Mouse (Mus musculus) forebrain, embryonic 12.5 days (tissue): ENCODE results near the gene C2cd4d. TPM values are rescaled to one million over a fixed set of nuclear protein-coding genes. Genes with fewer than 3 reads are reported as not detected.

Source experiments
- ATAC-seq: fragments of 200-750 bp; cut with Nextera tagmentation; 2 replicates; pipeline ENCODE4 v1.8.0; 2017; ENCODE audit warnings: moderate TSS enrichment; ENCODE audit not compliant: low FRiP score
- H3K27ac ChIP-seq: fragments of 300-500 bp; sonication (generic); 2 replicates; pipeline ENCODE4 v1.5.1; 2016; ENCODE audit warnings: mild to moderate bottlenecking
- H3K27me3 ChIP-seq: fragments of 300-500 bp; sonication (generic); 2 replicates; pipeline ENCODE4 v1.6.1; 2016; ENCODE audit warnings: mild to moderate bottlenecking
- H3K36me3 ChIP-seq: fragments of 300-500 bp; sonication (generic); replicated peaks from 2 replicates; pipeline ENCODE4 v1.6.1; 2016; ENCODE audit warnings: mild to moderate bottlenecking
- H3K4me1 ChIP-seq: fragments of 300-500 bp; sonication (generic); 2 replicates; pipeline ENCODE4 v1.6.1; 2016
- H3K4me2 ChIP-seq: fragments of 300-500 bp; sonication (generic); 2 replicates; pipeline ENCODE4 v1.6.1; 2016; ENCODE audit warnings: mild to moderate bottlenecking, moderate library complexity
- H3K4me3 ChIP-seq: fragments of 300-500 bp; sonication (generic); replicated peaks from 2 replicates; pipeline ENCODE4 v1.5.1; 2016; ENCODE audit warnings: mild to moderate bottlenecking
- H3K9ac ChIP-seq: fragments of 300-500 bp; sonication (generic); 2 replicates; pipeline ENCODE4 v1.6.1; 2016; ENCODE audit warnings: mild to moderate bottlenecking
- H3K9me3 ChIP-seq: fragments of 300-500 bp; sonication (generic); 2 replicates; pipeline ENCODE4 v1.6.1; 2016
- WGBS: fragments of 180-500 bp; shearing (Covaris S2); methylation state at CpG from one replicate; pipeline ENCODE4 v1.1.7; 2016; 5-methylcytosine and 5-hydroxymethylcytosine counted together
- polyA plus RNA-seq: library from polyadenylated mRNA; unstranded; fragments of >200 nt; fragmentation: Nextera tagmentation; extraction: Ambion mirVana; gene quantifications from 2 replicates; pipeline ENCODE4 v1.2.1, GENCODE M21; 2016

Gene C2cd4d
- polyA plus RNA-seq: 0.87 and 1.8 TPM in 2 replicates

DNA sequence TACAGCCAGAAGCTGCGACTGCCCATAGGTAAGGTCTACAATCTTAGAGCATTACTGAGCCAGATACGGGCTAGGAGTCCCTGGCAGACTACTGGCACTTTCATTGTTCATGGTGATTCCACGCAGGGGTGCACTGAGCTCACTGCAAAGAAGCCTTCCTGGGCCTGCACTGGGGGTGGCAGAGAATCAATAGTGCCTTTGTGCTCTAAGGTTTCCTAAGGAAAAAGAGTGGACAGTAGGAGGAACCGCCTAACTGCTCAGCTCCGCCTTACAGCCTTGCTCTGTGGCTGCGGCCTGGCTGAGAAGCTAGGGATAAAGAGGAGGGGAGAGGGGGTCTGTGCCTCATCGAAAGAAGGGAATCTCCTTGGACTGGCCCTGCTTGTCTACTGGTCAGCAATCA is at the start of gene C2cd4d:
C2cd4d (plus strand) TSS at position 301 of the 400 bp plus-strand sequence.
- ATAC-seq: no peak
- Histone ChIP-seq H3K36me3 (no peaks in the 10 kb centered on the region), H3K9ac (peak within 1 kb of the TSS; percentile 76), H3K27ac (no peak within 1 kb of the TSS), H3K4me1 (peaks cover 15% of the 10 kb centered on the region), H3K4me3 (peak within 1 kb of the TSS; percentile 59), H3K9me3 (0 out of 2 replicates have a peak, but pooled peaks cover 3% of the 10 kb centered on the region), H3K27me3 (peaks cover 50% of the 10 kb centered on the region), H3K4me2 (peak within 1 kb of the TSS; percentile 89)
- 17% methylated on average over 7 of the region's 7 CpGs for WGBS

DNA sequence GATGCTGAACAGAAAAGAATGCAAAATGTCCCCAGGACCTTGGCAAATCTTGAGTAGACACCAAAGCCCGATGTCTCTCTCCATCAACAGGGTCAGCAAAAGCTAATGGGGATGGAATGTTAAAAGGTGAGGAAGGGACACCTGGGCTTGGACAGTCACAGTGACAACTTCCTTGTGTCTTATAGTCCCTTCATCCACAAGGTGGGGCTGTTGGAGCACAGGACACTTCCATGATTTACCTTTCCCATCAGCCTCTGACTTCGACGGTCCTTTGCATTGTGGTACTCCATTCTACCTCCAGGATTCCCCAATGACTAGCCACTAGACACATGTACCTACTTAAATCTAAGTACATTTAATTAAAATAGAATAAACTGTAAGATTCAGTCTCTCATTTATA is 33.6 kb upstream of the C2cd4d start:
- Histone ChIP-seq H3K36me3 (peaks cover 3% of the 10 kb centered on the region; the same call in 1 of the 2 replicates), H3K27ac (no peak overlapping the region), H3K9me3 (no peaks in the 10 kb centered on the region), H3K4me2 (no peak overlapping the region), H3K4me1 (no peaks in the 10 kb centered on the region), H3K27me3 (no peaks in the 10 kb centered on the region), H3K9ac (no peak overlapping the region), H3K4me3 (no peak overlapping the region)
- 68% methylated on average over 3 of the region's 3 CpGs for WGBS
- ATAC-seq: no peak

DNA sequence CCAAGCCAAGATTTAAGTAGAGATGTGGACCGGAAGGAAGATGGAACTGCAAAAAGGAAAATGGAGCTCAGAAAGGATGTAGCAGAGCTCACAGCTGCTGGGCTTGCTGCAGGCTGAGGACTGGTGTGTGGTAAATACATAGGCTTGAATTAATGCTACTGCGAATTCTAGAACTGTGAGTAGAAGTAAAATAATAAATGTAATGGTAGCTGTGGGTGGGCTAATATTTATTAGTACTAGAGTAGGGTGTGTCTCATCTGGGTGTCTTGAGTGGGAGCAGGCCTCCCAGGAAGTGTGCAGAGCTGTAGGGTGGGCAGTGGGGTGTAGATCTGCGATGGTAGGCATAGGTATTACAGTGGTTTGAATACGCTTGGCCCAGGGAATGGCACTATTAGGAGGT is 27.8 kb upstream of the C2cd4d start:
- 89% methylated on average over 4 of the region's 4 CpGs for WGBS
- no peak for ATAC-seq
- H3K4me1 ChIP-seq: no peaks in the 10 kb centered on the region
- H3K4me3 ChIP-seq: no peak overlapping the region
- no peak overlapping the region for H3K27ac ChIP-seq
- no peaks in the 10 kb centered on the region for H3K36me3 ChIP-seq
- H3K9me3 ChIP-seq: no peaks in the 10 kb centered on the region
- H3K27me3 ChIP-seq: no peaks in the 10 kb centered on the region
- H3K4me2 ChIP-seq: no peak overlapping the region
- no peak overlapping the region for H3K9ac ChIP-seq

DNA sequence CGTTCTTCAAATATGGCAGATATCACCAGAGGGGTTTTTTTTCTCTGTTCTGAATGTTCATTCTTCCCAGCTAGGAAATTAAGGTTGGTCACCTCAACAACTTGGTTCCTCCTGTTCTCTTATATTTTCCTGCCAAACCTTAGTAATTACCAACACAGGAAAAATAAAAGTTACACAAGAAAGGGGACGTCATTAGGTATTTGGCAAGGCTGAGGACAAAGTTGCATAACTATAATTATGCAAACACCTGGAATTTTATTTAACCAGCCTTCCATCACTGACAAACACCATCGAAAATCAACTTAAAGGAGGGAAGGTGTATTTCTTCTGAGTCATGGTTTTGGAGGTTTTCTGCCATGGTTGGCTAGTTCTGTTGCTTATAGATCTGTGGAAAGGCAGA is 23.7 kb upstream of the C2cd4d start:
- H3K4me2 ChIP-seq: no peak overlapping the region
- 88% methylated on average over 3 of the region's 3 CpGs for WGBS

DNA sequence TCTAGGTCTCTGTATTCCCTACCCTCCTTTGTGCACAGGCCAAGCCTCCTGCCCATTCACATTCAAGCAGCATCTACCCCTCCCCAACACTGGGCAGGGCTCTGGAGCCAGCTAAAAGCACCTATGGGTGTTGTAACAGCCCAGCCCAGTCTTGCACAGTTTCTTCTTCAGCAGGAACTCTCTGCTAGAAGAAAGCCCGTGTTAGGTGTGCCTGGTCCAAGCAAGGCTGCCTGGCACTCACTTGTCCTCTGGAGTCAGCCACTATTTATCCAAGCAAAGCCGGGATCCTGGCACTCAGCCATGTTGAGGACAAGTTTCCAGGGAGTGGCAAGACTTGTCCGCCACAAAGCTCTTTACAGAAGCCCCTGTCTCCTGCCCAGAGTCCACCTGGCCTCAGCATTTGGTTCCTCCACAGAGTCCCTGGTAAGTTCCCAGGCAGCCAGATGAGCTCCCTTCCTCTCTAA is 20.2 kb upstream of the C2cd4d start, which contains the start of gene Them5:
Them5 (plus strand) TSS at position 141 of the 464 bp plus-strand sequence.
- Histone ChIP-seq H3K36me3 (no peaks in the 10 kb centered on the region), H3K9ac (no peak within 1 kb of the TSS), H3K27ac (0 out of 2 replicates have a peak within 1 kb of the TSS, but pooled peaks have one; percentile 38), H3K4me1 (peaks cover 9% of the 10 kb centered on the region), H3K4me3 (no peak within 1 kb of the TSS), H3K4me2 (no peak within 1 kb of the TSS), H3K27me3 (no peaks in the 10 kb centered on the region), H3K9me3 (no peaks in the 10 kb centered on the region)
- ATAC-seq: no peak
- 73% methylated on average over 3 of the region's 3 CpGs for WGBS

More for the DNA sequence above, 23.7 kb upstream of the C2cd4d start:
- Histone ChIP-seq H3K4me1 (peaks cover 9% of the 10 kb centered on the region), H3K27me3 (no peaks in the 10 kb centered on the region), H3K4me3 (no peak overlapping the region), H3K9ac (no peak overlapping the region), H3K27ac (no peak overlapping the region), H3K36me3 (no peaks in the 10 kb centered on the region), H3K9me3 (no peaks in the 10 kb centered on the region)
- no peak for ATAC-seq

DNA sequence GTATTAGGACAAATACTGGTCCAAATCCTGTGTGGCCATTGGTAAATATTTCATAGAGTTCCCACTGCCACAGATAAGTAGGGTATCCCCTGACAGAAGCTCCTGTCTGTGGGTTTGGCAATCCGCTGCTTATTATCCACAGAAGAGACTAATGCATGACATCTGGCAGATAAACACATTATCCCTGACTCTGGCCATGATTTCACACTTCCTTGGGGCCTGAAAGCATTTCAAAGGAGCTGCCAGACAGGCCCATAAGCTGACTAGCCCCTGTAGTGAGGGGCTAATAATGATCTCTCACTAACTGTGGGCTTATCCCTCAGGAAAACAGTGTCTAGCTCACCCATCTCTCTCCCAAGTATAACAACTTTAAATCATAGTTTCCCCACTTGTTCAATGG is 19.7 kb upstream of the C2cd4d start:
- ATAC-seq: no peak
- WGBS: 68% methylated on average over 1 of the region's 1 CpGs

DNA sequence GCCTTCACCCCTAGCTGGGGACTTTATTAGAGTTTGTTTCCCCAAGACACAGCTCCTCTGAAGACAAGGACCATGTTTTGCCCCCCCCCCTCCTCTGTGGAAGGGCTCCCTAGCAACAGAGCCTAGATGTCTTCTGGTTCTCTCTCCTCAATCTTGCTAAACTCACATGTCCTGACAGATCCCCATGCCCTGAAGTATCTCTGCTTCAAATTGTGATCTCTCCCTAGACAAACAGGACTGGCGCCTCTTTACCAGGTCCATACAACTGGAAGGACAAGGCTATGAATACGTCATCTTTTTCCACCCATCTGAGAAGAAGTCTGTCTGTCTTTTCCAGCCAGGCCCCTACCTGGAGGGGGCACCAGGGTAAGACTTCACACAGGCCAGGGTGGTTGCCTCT is 18.1 kb upstream of the C2cd4d start:
- H3K27me3 ChIP-seq: no peaks in the 10 kb centered on the region
- no peaks in the 10 kb centered on the region for H3K9me3 ChIP-seq
- H3K4me3 ChIP-seq: no peak overlapping the region
- WGBS: 87% methylated on average over 2 of the region's 2 CpGs
- H3K9ac ChIP-seq: no peak overlapping the region
- H3K27ac ChIP-seq: no peak overlapping the region
- no peak overlapping the region for H3K4me2 ChIP-seq
- no peaks in the 10 kb centered on the region for H3K36me3 ChIP-seq
- no peak for ATAC-seq
- H3K4me1 ChIP-seq: peaks cover 9% of the 10 kb centered on the region

More for the DNA sequence above, 19.7 kb upstream of the C2cd4d start:
- Histone ChIP-seq H3K27me3 (no peaks in the 10 kb centered on the region), H3K4me2 (no peak overlapping the region), H3K4me3 (no peak overlapping the region), H3K9me3 (no peaks in the 10 kb centered on the region), H3K9ac (no peak overlapping the region), H3K4me1 (peaks cover 9% of the 10 kb centered on the region), H3K27ac (0 out of 2 replicates have a peak overlapping the region, but pooled peaks have one; percentile 8), H3K36me3 (no peaks in the 10 kb centered on the region)

DNA sequence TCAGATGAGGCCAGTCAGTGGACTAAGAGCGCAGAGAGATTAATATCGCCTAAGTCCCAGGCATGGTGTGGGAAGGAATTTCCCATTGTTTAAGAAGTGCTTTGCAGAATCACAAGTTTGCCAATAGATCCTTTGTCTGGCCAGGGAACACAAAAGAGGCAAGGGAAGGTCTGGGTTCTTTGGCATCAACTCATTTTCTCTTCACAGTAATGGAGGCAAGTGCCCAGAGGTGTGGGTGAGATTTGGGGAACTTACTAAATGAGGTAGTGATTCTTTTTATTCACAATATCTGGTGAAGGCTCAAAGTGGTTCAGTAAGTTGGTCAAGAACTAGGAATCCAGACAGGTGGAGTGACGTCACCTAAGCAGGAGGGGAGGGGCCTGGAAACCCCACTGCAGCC is 17.3 kb upstream of the C2cd4d start:
- H3K4me1 ChIP-seq: peaks cover 9% of the 10 kb centered on the region
- ATAC-seq: no peak
- no peaks in the 10 kb centered on the region for H3K9me3 ChIP-seq
- H3K27me3 ChIP-seq: no peaks in the 10 kb centered on the region
- whole genome bisulfite sequencing: 55% methylated on average over 3 of the region's 3 CpGs
- no peak overlapping the region for H3K4me2 ChIP-seq
- no peaks in the 10 kb centered on the region for H3K36me3 ChIP-seq
- H3K4me3 ChIP-seq: no peak overlapping the region
- H3K9ac ChIP-seq: no peak overlapping the region
- no peak overlapping the region for H3K27ac ChIP-seq

DNA sequence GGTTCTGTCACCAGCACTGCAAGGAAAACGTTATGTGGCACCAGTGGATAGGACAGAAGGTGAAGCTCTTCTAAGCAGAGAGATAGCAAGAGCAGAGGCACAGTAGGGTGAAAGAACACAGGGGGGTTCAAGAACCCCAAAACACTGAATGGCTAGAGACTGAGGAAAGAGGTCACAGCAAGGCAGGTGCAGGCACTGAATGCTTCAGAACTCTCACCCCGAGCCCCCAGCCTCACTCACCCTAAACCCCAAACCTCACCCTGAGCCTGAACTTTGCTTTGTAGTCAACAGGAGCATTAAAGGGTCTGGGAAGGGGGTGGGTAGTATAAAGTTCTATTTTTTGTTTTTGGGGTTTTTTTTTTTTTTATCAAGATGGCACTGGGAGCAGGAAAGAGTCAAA is 14.1 kb upstream of the C2cd4d start:
- H3K9ac ChIP-seq: no peak overlapping the region
- no peak for ATAC-seq
- no peaks in the 10 kb centered on the region for H3K4me1 ChIP-seq
- H3K9me3 ChIP-seq: no peaks in the 10 kb centered on the region
- 84% methylated on average over 2 of the region's 2 CpGs for WGBS
- H3K27ac ChIP-seq: no peak overlapping the region
- no peaks in the 10 kb centered on the region for H3K27me3 ChIP-seq
- H3K4me2 ChIP-seq: no peak overlapping the region
- no peaks in the 10 kb centered on the region for H3K36me3 ChIP-seq
- H3K4me3 ChIP-seq: no peak overlapping the region

DNA sequence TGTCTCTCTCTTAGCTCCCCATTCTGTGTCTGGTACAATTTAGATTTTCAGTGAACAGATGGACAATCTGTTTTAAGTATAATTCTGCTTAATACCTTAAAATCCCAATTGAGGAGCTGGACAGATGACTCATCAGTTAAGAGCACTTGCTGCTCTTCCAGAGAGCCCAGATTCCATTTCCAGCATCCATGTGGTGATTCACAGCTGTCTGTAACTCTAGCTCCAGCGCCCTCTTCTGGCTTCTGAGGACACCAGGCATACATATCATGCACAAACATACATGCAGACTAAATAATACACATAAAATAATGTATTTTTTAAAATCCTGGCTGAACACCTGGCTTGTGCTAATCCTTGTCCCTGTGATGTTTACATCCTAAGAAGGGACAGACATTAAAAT is 1.4 kb upstream of the C2cd4d start:
- Histone ChIP-seq H3K9ac (no peak overlapping the region), H3K9me3 (0 out of 2 replicates have a peak, but pooled peaks cover 3% of the 10 kb centered on the region), H3K4me3 (no peak overlapping the region), H3K4me1 (peaks cover 15% of the 10 kb centered on the region), H3K36me3 (no peaks in the 10 kb centered on the region), H3K27ac (no peak overlapping the region), H3K27me3 (peaks cover 42% of the 10 kb centered on the region), H3K4me2 (no peak overlapping the region)
- ATAC-seq: no peak
- WGBS: 4% methylated on average over 1 of the region's 1 CpGs

DNA sequence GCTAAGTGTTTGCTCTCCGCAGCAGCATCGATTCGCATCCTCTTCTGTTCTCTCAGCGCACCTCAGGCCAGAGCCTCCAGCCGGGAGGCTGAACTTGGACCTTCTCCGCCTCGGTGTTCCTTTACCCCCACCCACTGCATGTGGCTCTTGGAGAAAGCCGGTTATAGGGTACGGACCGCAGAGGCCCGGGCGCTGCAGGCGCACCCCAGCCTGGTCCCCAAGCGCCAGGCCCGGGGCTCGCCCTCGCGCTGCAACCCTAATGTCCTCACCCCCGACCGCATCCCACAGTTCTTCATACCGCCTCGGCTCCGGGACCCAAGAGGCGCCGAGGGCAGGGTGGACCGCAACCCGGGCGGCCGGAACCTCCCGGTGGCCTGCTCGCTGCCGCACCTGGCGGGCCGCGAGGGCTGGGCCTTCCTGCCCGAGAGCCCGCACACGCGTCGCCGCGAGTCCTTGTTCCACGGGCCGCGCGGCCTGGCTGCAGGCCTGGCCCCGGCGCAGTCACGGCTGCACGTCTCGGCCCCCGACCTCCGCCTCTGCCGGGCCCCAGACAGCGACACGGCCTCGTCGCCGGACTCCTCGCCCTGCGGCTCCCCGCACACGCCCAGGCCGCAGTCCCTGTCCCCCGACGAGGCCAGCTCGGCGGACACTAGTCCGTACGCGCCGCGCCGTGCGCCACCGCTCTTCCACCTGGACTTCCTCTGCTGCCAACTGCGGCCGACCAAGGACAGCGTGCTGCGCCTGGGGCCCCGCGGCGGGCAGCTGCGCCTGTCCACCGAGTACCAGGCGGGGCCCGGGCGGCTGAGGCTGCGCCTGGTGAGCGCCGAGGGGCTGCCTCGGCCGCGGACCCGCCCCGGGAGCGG is 1.3 kb downstream of the C2cd4d start:
- peak overlapping the region; percentile 76 for H3K9ac ChIP-seq
- 6% methylated on average over 91 of the region's 97 CpGs for WGBS
- H3K9me3 ChIP-seq: 0 out of 2 replicates have a peak, but pooled peaks cover 3% of the 10 kb centered on the region
- peak; percentile 80 for ATAC-seq
- peaks cover 50% of the 10 kb centered on the region for H3K27me3 ChIP-seq
- H3K27ac ChIP-seq: 0 out of 2 replicates have a peak overlapping the region, but pooled peaks have one; percentile 31
- peak overlapping the region; percentile 89 for H3K4me2 ChIP-seq
- H3K4me3 ChIP-seq: peak overlapping the region; percentile 59
- no peaks in the 10 kb centered on the region for H3K36me3 ChIP-seq
- peaks cover 15% of the 10 kb centered on the region for H3K4me1 ChIP-seq

DNA sequence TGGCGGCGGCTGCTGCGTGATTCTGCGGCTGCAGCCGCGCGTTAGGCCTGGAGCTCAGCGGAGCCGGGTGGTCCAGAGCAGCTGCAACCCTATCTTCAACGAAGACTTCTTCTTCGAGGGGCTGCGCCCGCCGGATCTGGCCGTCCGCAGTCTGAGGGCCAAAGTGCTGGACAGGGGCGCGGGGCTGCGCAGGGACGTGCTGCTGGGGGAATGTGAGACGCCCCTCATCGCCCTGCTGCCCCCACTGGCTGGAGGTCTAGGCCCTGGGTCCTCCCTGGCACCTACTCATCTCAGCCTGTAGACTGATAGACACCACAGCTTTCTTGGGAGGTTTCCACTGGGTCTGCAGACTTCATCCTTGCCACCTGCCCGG is 1.9 kb downstream of the C2cd4d start:
- H3K4me1 ChIP-seq: peaks cover 15% of the 10 kb centered on the region
- peak overlapping the region; percentile 59 for H3K4me3 ChIP-seq
- H3K27me3 ChIP-seq: peaks cover 50% of the 10 kb centered on the region
- H3K27ac ChIP-seq: 0 out of 2 replicates have a peak overlapping the region, but pooled peaks have one; percentile 31
- no peak; the same call in 1 of the 2 replicates for ATAC-seq
- peak overlapping the region; percentile 89 for H3K4me2 ChIP-seq
- H3K9me3 ChIP-seq: 0 out of 2 replicates have a peak, but pooled peaks cover 3% of the 10 kb centered on the region
- no peaks in the 10 kb centered on the region for H3K36me3 ChIP-seq
- H3K9ac ChIP-seq: peak overlapping the region; percentile 76
- 5% methylated on average over 23 of the region's 23 CpGs for WGBS
